Mouse (Mus musculus) kidney, postnatal 0 days (tissue): ENCODE measurements around the gene Arhgap45. TPM values are rescaled to one million over a fixed set of nuclear protein-coding genes. Genes with fewer than 3 reads are reported as not detected.

Source experiments
- ATAC-seq: fragments of 200-750 bp; cut with Nextera tagmentation; replicated peaks from 2 replicates; pipeline ENCODE4 v1.8.0; 2017; ENCODE audit warnings: low read depth, moderate number of reproducible peaks, moderate TSS enrichment, moderate library complexity; ENCODE audit not compliant: low FRiP score
- DNase-seq: peaks from one replicate; pipeline ENCODE4 v3.0.0-alpha.2; 2016; ENCODE audit warnings: low spot score
- H3K27ac ChIP-seq: fragments of 300-500 bp; sonication (generic); 2 replicates; pipeline ENCODE4 v1.5.1; 2014; ENCODE audit warnings: mild to moderate bottlenecking
- H3K27me3 ChIP-seq: fragments of 300-500 bp; sonication (generic); 2 replicates; pipeline ENCODE4 v1.6.1; 2014; ENCODE audit warnings: low read length, mixed read lengths; ENCODE audit not compliant: insufficient read depth
- H3K36me3 ChIP-seq: fragments of 300-500 bp; sonication (generic); 2 replicates; pipeline ENCODE4 v1.6.1; 2014; ENCODE audit warnings: low read length, mixed read lengths; ENCODE audit not compliant: insufficient read depth
- H3K4me1 ChIP-seq: fragments of 300-500 bp; sonication (generic); replicated peaks from 2 replicates; pipeline ENCODE4 v1.6.1; 2014; ENCODE audit warnings: antibody characterized with exemption, low read length, mixed read lengths; ENCODE audit not compliant: insufficient read depth
- H3K4me2 ChIP-seq: fragments of 300-500 bp; sonication (generic); 2 replicates; pipeline ENCODE4 v1.6.1; 2014; ENCODE audit warnings: mild to moderate bottlenecking, low read length, moderate library complexity, mixed read lengths
- H3K4me3 ChIP-seq: fragments of 300-500 bp; sonication (generic); replicated peaks from 2 replicates; pipeline ENCODE4 v1.5.1; 2014; ENCODE audit warnings: low read depth, low read length
- H3K9ac ChIP-seq: fragments of 300-500 bp; sonication (generic); 2 replicates; pipeline ENCODE4 v1.6.1; 2014; ENCODE audit warnings: low read depth, low read length
- H3K9me3 ChIP-seq: fragments of 300-500 bp; sonication (generic); replicated peaks from 2 replicates; pipeline ENCODE4 v1.6.1; 2016; ENCODE audit warnings: low read length, inconsistent platforms, mixed read lengths
- CTCF ChIP-seq: IDR thresholded peaks from 2 replicates; pipeline ENCODE4 v1.5.1; 2016; ENCODE audit warnings: antibody characterized with exemption, low read depth, mild to moderate bottlenecking, moderate library complexity
- WGBS: fragments of 180-500 bp; shearing (Covaris S2); extraction: QIAGEN DNeasy Blood & Tissue Kit; methylation state at CpG from one replicate; pipeline ENCODE4 v1.1.7; 2014; 5-methylcytosine and 5-hydroxymethylcytosine counted together
- polyA plus RNA-seq: library from polyadenylated mRNA; unstranded; fragments of >200 nt; fragmentation: Nextera tagmentation; extraction: Ambion mirVana; gene quantifications from 2 replicates; pipeline ENCODE4 v1.2.1, GENCODE M21; 2015

Arhgap45 gene
- polyA plus RNA-seq, 1 experiment from 2014 or later, result 4.0 TPM

DNA sequence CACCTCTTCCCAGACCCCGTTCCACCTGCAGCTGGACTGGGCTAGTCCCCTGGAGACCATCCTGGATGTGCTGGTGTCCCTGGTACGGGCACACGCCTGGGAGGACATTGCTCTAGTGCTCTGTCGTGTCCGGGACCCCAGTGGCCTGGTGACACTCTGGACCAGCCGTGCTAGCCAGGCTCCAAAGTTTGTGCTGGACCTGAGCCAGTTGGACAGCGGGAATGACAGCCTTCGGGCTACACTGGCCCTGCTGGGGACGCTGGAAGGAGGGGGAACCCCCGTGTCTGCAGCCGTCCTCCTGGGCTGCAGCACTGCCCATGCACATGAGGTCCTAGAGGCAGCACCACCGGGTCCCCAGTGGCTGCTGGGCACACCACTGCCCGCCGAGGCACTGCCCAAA is 43.6 kb upstream of the Arhgap45 start:
- Histone ChIP-seq H3K36me3 (peaks cover 34% of the 10 kb centered on the region), H3K27me3 (no peaks in the 10 kb centered on the region), H3K4me1 (peaks cover 14% of the 10 kb centered on the region), H3K9me3 (no peaks in the 10 kb centered on the region), H3K4me2 (no peak overlapping the region), H3K9ac (no peak overlapping the region), H3K27ac (no peak overlapping the region), H3K4me3 (no peak overlapping the region)
- 52% methylated on average over 14 of the region's 14 CpGs for WGBS
- no peak for ATAC-seq
- DNase-seq, result no peak
- no peak for TF ChIP-seq CTCF

DNA sequence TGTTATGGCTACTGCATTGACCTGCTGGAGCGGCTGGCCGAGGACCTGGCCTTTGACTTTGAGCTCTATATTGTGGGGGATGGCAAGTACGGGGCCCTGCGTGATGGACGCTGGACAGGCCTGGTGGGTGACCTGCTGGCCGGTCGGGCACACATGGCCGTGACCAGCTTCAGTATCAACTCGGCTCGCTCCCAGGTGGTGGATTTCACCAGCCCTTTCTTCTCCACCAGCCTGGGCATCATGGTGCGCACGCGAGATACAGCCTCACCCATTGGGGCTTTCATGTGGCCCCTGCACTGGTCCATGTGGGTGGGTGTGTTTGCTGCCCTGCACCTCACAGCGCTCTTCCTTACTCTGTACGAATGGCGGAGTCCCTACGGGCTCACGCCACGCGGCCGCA is 42.4 kb upstream of the Arhgap45 start:
- H3K4me3 ChIP-seq, result no peak overlapping the region
- H3K9ac ChIP-seq, result no peak overlapping the region
- no peak overlapping the region for H3K4me2 ChIP-seq
- DNase-seq (no peak), ATAC-seq (no peak)
- no peak for TF ChIP-seq CTCF
- peaks cover 14% of the 10 kb centered on the region for H3K4me1 ChIP-seq
- 87% methylated on average over 21 of the region's 21 CpGs for WGBS
- H3K36me3 ChIP-seq, result peaks cover 38% of the 10 kb centered on the region
- H3K27ac ChIP-seq, result no peak overlapping the region
- H3K27me3 ChIP-seq, result no peaks in the 10 kb centered on the region
- no peaks in the 10 kb centered on the region for H3K9me3 ChIP-seq

DNA sequence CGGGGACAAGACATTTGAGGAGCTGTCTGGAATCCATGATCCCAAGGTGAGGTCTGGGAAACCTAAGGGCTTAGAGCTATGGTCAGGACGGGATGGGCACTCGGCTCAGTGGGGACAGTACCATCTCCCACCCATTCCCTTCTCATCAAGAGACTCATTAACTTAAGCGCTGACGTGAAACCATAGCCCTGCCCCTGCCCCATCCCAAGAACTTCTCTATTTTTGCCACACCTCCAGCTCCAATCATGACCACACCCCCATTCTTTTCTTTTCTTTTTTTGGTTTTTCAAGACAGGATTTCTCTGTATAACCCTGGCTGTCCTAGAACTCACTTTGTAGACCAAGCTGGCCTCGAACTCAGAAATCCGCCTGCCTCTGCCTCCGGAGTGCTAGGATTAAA is 41.8 kb upstream of the Arhgap45 start:
- H3K36me3 ChIP-seq, result peaks cover 42% of the 10 kb centered on the region
- DNase-seq, result no peak
- no peak for TF ChIP-seq CTCF
- H3K4me3 ChIP-seq, result no peak overlapping the region
- H3K9ac ChIP-seq, result no peak overlapping the region
- no peak overlapping the region for H3K27ac ChIP-seq
- no peaks in the 10 kb centered on the region for H3K27me3 ChIP-seq
- no peak overlapping the region for H3K4me2 ChIP-seq
- WGBS, result 75% methylated on average over 8 of the region's 8 CpGs
- no peak for ATAC-seq
- H3K9me3 ChIP-seq, result no peaks in the 10 kb centered on the region
- peaks cover 11% of the 10 kb centered on the region for H3K4me1 ChIP-seq

DNA sequence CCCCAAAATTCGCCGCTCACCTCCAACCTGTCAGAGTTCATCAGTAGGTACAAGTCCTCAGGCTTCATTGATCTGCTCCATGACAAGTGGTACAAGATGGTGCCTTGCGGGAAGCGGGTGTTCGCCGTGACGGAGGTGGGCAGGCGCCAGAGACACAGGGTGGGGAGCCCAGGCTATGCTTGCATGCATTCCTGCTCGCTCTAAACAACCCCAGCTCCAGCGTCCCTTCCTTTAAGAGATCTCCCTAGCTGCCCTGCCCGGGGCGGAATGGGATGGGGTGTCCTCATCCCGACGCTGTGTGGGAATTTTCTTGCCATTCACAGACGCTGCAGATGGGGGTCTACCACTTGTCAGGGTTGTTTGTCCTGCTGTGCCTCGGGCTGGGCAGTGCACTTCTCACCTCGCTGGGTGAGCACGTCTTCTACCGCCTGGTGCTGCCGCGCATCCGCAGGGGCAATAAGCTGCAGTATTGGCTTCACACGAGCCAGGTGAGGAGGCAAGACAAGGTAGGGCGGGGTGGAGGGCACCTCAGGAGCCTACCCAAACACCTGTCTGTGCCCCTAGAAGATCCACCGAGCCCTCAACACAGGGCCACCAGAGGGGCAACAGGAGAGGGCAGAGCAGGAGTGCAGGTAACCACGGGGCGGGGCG is 40.3 kb upstream of the Arhgap45 start:
- ATAC-seq, result no peak
- Histone ChIP-seq H3K9me3 (no peaks in the 10 kb centered on the region), H3K27ac (no peak overlapping the region), H3K27me3 (no peaks in the 10 kb centered on the region), H3K4me2 (no peak overlapping the region), H3K36me3 (peaks cover 44% of the 10 kb centered on the region), H3K4me1 (peaks cover 3% of the 10 kb centered on the region; the same call in 1 of the 2 replicates), H3K4me3 (no peak overlapping the region), H3K9ac (no peak overlapping the region)
- no peak for DNase-seq
- TF ChIP-seq CTCF, result no peak
- 87% methylated on average over 28 of the region's 28 CpGs for WGBS

DNA sequence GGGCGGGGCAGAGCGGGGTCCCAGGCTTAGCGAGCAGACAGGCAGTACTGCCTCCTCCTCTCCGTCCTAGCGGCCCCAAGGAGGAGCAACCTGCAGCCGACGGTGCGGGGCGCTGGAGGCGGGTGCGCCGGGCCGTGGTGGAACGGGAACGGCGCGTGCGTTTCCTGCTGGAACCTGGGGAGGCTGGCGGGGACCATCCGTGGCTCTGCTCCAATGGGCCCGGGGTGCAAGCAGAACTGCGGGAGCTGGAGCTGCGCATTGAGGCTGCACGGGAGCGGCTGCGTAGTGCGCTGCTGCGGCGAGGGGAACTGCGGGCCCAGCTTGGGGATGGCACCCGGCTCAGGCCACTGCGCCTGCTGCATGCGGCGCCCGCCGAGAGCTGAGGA is 39.7 kb upstream of the Arhgap45 start:
- Histone ChIP-seq H3K9me3 (no peaks in the 10 kb centered on the region), H3K9ac (no peak overlapping the region), H3K4me2 (no peak overlapping the region), H3K36me3 (peaks cover 44% of the 10 kb centered on the region), H3K27me3 (no peaks in the 10 kb centered on the region), H3K27ac (no peak overlapping the region), H3K4me1 (no peaks in the 10 kb centered on the region), H3K4me3 (no peak overlapping the region)
- no peak for ATAC-seq
- no peak for DNase-seq
- no peak for TF ChIP-seq CTCF
- 78% methylated on average over 30 of the region's 36 CpGs for WGBS

DNA sequence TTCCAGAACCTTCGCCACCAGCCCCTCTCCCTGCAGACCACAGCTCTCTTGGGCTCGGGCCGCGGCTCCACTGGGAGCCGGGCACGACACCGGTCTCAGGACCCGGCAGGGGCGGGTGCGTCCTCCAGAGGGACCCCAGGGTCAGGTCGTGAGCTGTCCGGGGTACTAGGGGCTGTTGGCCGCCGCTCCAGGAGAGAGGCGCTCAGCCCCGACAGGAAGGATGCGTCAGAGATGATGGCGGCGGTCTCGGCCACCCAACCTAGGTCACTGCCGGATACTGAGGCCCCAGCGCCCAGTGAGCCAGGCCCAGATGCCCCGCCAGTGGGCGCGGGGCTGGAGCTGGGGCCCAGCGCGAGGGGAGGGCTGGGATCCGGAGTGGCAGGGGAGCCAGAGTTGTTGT is 39.1 kb upstream of the Arhgap45 start:
- no peaks in the 10 kb centered on the region for H3K4me1 ChIP-seq
- TF ChIP-seq CTCF, result no peak
- no peaks in the 10 kb centered on the region for H3K27me3 ChIP-seq
- 86% methylated on average over 28 of the region's 28 CpGs for WGBS
- H3K4me2 ChIP-seq, result no peak overlapping the region
- H3K9ac ChIP-seq, result no peak overlapping the region
- H3K4me3 ChIP-seq, result no peak overlapping the region
- H3K36me3 ChIP-seq, result peaks cover 44% of the 10 kb centered on the region
- no peaks in the 10 kb centered on the region for H3K9me3 ChIP-seq
- no peak overlapping the region for H3K27ac ChIP-seq
- ATAC-seq (no peak), DNase-seq (no peak)

DNA sequence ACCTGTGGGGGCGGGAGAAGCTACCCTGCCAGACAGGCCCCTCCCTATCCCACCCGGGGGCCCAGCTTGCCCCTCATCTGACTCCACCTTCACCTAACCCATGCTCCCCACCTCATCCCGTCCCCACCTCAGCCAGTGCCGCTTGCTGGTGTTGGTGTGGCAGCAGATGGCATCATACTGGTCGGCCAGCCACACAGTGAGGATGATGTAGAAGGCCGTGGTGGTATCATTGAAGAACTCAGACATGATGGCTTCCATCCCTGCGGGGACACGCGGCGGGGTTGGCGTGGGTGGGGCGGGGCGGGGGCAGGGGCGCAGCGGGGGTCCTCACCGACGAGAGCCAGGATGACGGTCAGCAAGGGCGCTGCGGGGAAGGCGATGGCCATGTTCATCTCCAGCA is 38.4 kb upstream of the Arhgap45 start:
- Histone ChIP-seq H3K4me3 (no peak overlapping the region), H3K9me3 (no peaks in the 10 kb centered on the region), H3K9ac (no peak overlapping the region), H3K27ac (no peak overlapping the region), H3K4me2 (no peak overlapping the region), H3K27me3 (no peaks in the 10 kb centered on the region), H3K36me3 (peaks cover 44% of the 10 kb centered on the region), H3K4me1 (peaks cover 6% of the 10 kb centered on the region)
- WGBS, result 97% methylated on average over 20 of the region's 21 CpGs
- no peak for DNase-seq
- TF ChIP-seq CTCF, result no peak
- ATAC-seq, result no peak
